Mouse (Mus musculus): ENCODE data around the gene Pmpca.

- TF ChIP-seq CTCF (IDR thresholded peaks at IDR 0.05; ENCODE audit: low read depth, low read length) (no peak), POLR2A (IDR thresholded peaks at IDR 0.05; ENCODE audit: extremely low read depth, insufficient read depth, low read length) (no peak)
Observed at GRCm38 (mm10) chr2:26348241-26348640, 40.9 kb upstream of the Pmpca start.
